Mouse (Mus musculus): ENCODE results near the gene Slc9b2. TPM values are rescaled to one million over a fixed set of nuclear protein-coding genes. Genes with fewer than 3 reads are reported as not detected.

The Slc9b2 gene
- polyA plus RNA-seq, 1 experiment from 2014 or later, result 0.06 TPM

GRCm38 (mm10) chr3:135351857-135352256 is 44.4 kb downstream of the Slc9b2 start:
- Histone ChIP-seq H3K27me3 (no peaks in the 10 kb centered on the region), H3K4me2 (no peak overlapping the region), H3K9ac (no peak overlapping the region), H3K27ac (replicated peaks) (no peak overlapping the region), H3K9me3 (replicated peaks) (no peaks in the 10 kb centered on the region), H3K4me3 (replicated peaks) (no peak overlapping the region), H3K4me1 (replicated peaks) (no peaks in the 10 kb centered on the region), H3K36me3 (replicated peaks) (no peaks in the 10 kb centered on the region)
- 70% methylated on average over 3 of the region's 3 CpGs for WGBS (ENCODE audit: insufficient replicate concordance)
- no peak for ATAC-seq (ENCODE audit: insufficient read depth)

DNA sequence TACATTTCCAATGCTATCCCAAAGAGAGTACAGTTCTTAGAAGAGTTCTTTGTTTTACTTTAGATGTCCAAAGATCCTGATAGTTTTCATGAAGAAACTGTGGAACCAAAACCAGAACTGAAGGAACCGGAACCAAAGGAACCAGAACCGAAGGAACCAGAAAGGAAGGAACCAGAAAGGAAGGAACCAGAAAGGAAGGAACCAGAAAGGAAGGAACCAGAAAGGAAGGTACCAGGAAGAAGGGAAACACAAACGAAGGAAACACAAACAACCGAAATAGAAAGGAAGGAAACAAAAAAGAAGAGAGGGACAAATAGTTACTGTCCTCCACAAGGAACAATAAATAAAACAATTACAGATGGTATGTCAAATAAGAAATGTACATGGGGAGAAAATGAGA is 49.9 kb downstream of the Slc9b2 start:
- H3K4me1 ChIP-seq (replicated peaks), result no peaks in the 10 kb centered on the region
- no peak overlapping the region for H3K9ac ChIP-seq
- H3K27ac ChIP-seq (replicated peaks), result no peak overlapping the region
- H3K4me2 ChIP-seq, result no peak overlapping the region
- no peak for ATAC-seq (ENCODE audit: insufficient read depth)
- no peaks in the 10 kb centered on the region for H3K36me3 ChIP-seq (replicated peaks)
- no peaks in the 10 kb centered on the region for H3K27me3 ChIP-seq
- 53% methylated on average over 4 of the region's 4 CpGs for WGBS (ENCODE audit: insufficient replicate concordance)
- no peak overlapping the region for H3K4me3 ChIP-seq (replicated peaks)
- H3K9me3 ChIP-seq (replicated peaks), result no peaks in the 10 kb centered on the region

GRCm38 (mm10) chr3:135375836-135376235 is 68.3 kb downstream of the Slc9b2 start:
- WGBS (ENCODE audit: insufficient replicate concordance), result 58% methylated on average over 3 of the region's 3 CpGs
- H3K4me1 ChIP-seq (replicated peaks), result no peaks in the 10 kb centered on the region

DNA sequence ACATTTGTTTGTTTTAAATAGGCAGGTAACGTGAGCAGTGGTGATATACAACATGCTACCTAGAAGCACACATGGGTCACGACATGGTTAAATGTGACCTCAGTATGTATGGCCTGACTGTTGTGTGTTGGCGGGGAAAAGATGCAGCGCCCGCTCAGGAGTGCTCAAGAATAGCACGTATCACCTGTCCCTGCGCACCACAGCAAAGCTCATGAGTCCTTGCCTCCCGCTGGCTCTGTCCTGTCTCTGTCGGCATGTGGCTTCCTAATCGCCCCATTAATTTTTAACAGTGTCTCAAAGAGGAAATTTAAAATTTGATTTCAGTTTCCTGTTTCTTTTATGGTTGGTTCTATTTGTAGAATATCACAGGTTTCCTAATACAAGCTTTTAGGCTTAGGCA is 69.9 kb downstream of the Slc9b2 start:
- H3K36me3 ChIP-seq (replicated peaks), result no peaks in the 10 kb centered on the region
- H3K9ac ChIP-seq, result no peak overlapping the region
- 68% methylated on average over 10 of the region's 10 CpGs for WGBS (ENCODE audit: insufficient replicate concordance)
- no peak for ATAC-seq (ENCODE audit: insufficient read depth)
- no peak overlapping the region for H3K4me2 ChIP-seq
- no peak overlapping the region for H3K4me3 ChIP-seq (replicated peaks)
- no peaks in the 10 kb centered on the region for H3K4me1 ChIP-seq (replicated peaks)
- H3K27ac ChIP-seq (replicated peaks), result no peak overlapping the region
- H3K9me3 ChIP-seq (replicated peaks), result no peaks in the 10 kb centered on the region
- H3K27me3 ChIP-seq, result no peaks in the 10 kb centered on the region

More at GRCm38 (mm10) chr3:135375836-135376235, 68.3 kb downstream of the Slc9b2 start:
- Histone ChIP-seq H3K36me3 (replicated peaks) (no peaks in the 10 kb centered on the region), H3K9me3 (replicated peaks) (no peaks in the 10 kb centered on the region), H3K4me3 (replicated peaks) (no peak overlapping the region), H3K27me3 (no peaks in the 10 kb centered on the region), H3K27ac (replicated peaks) (no peak overlapping the region), H3K4me2 (no peak overlapping the region), H3K9ac (no peak overlapping the region)
- no peak for ATAC-seq (ENCODE audit: insufficient read depth)

- Histone ChIP-seq H3K9ac (no peak overlapping the region), H3K36me3 (replicated peaks) (no peaks in the 10 kb centered on the region), H3K27ac (replicated peaks) (no peak overlapping the region), H3K4me2 (no peak overlapping the region), H3K4me3 (replicated peaks) (no peak overlapping the region), H3K4me1 (replicated peaks) (no peaks in the 10 kb centered on the region), H3K9me3 (replicated peaks) (no peaks in the 10 kb centered on the region), H3K27me3 (no peaks in the 10 kb centered on the region)
- 67% methylated on average over 4 of the region's 4 CpGs for WGBS (ENCODE audit: insufficient replicate concordance)
- no peak for ATAC-seq (ENCODE audit: insufficient read depth)
Measured at GRCm38 (mm10) chr3:135379868-135380267, 72.4 kb downstream of the Slc9b2 start.

- H3K4me1 ChIP-seq (replicated peaks), result no peaks in the 10 kb centered on the region
- WGBS (ENCODE audit: insufficient replicate concordance), result 47% methylated on average over 6 of the region's 6 CpGs
Measured at GRCm38 (mm10) chr3:135393186-135393585, 85.7 kb downstream of the Slc9b2 start.

More at GRCm38 (mm10) chr3:135393186-135393585, 85.7 kb downstream of the Slc9b2 start:
- ATAC-seq (ENCODE audit: insufficient read depth), result no peak
- Histone ChIP-seq H3K27ac (replicated peaks) (no peak overlapping the region), H3K36me3 (replicated peaks) (no peaks in the 10 kb centered on the region), H3K27me3 (no peaks in the 10 kb centered on the region), H3K4me2 (no peak overlapping the region), H3K9ac (no peak overlapping the region), H3K4me3 (replicated peaks) (no peak overlapping the region), H3K9me3 (replicated peaks) (no peaks in the 10 kb centered on the region)

Other genes with a start within 250 kb of the Slc9b2 start
- 16.7 and 18.1 TPM in 2 replicates for gene Cenpe, start 95.2 kb upstream of the Slc9b2 start, polyA plus RNA-seq (2015; fragmentation: Nextera tagmentation; extraction: Ambion mirVana)
- gene Bdh2, start 26.5 kb upstream of the Slc9b2 start, polyA plus RNA-seq (2015; fragmentation: Nextera tagmentation; extraction: Ambion mirVana), result 0.51 and 0.58 TPM in 2 replicates
- not detected in 2 replicates for gene Slc9b1, start 40.3 kb downstream of the Slc9b2 start, polyA plus RNA-seq (2015; fragmentation: Nextera tagmentation; extraction: Ambion mirVana)
- gene Cisd2, start 116.2 kb downstream of the Slc9b2 start, polyA plus RNA-seq (2015; fragmentation: Nextera tagmentation; extraction: Ambion mirVana), result 27.7 and 28.9 TPM in 2 replicates
- gene Ube2d3, start 130.4 kb downstream of the Slc9b2 start, polyA plus RNA-seq (2015; fragmentation: Nextera tagmentation; extraction: Ambion mirVana), result 216 and 230 TPM in 2 replicates
- gene Manba, start 177.9 kb downstream of the Slc9b2 start, polyA plus RNA-seq (2015; fragmentation: Nextera tagmentation; extraction: Ambion mirVana), result 5.8 and 6.6 TPM in 2 replicates

Data from liver, embryonic 15.5 days (tissue).